Mouse (Mus musculus) common myeloid progenitor, adult 5-6 weeks (primary cell): ENCODE results near the gene Ifi27l2b. TPM values are rescaled to one million over a fixed set of nuclear protein-coding genes. Genes with fewer than 3 reads are reported as not detected.

ENCODE experiments used
- ATAC-seq: replicated peaks from 2 replicates; pipeline ENCODE4 v1.8.0; 2016; ENCODE audit warnings: low read depth, mild to moderate bottlenecking, moderate TSS enrichment, inconsistent platforms; ENCODE audit not compliant: poor library complexity, severe bottlenecking
- total RNA-seq: library from RNA; stranded (forward); fragments of 200-1000, 187-1606 nt; gene quantifications from 2 replicates; pipeline ENCODE4 v1.2.3, GENCODE M21; 2017

Ifi27l2b gene
- total RNA-seq, 1 experiment from 2014 or later = not detected

DNA sequence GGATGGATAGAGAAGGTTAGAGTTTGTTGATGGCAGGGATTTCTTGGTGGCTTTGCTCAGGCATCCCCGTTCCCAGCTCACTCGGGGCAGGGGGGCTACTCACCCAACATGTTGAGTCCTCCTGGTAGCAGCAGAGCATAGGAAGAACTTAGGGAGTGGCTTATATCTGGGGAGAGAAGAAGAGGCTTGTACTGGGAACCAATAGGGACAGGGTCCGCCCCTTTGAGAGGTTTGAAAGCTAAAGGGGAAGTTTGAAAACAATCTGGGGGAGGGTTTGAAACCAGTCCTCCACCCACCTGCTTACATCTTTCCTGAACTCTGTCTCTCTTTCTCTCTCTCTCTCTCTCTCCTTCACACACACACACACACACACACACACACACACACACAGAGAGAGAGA lies 13.5 kb downstream of the Ifi27l2b start, which contains the start of gene Ifi27l2a:
Gene Ifi27l2a, minus strand, starts transcription at position 157 of the 400 bp plus-strand sequence.
- ATAC-seq = peak; percentile 91

- ATAC-seq = 0 out of 2 replicates have a peak, but pooled peaks have one; percentile 23
Measured at GRCm38 (mm10) chr12:103437601-103438000, 19.4 kb downstream of the Ifi27l2b start.

GRCm38 (mm10) chr12:103434861-103435260 lies 22.2 kb downstream of the Ifi27l2b start:
- no peak for ATAC-seq

DNA sequence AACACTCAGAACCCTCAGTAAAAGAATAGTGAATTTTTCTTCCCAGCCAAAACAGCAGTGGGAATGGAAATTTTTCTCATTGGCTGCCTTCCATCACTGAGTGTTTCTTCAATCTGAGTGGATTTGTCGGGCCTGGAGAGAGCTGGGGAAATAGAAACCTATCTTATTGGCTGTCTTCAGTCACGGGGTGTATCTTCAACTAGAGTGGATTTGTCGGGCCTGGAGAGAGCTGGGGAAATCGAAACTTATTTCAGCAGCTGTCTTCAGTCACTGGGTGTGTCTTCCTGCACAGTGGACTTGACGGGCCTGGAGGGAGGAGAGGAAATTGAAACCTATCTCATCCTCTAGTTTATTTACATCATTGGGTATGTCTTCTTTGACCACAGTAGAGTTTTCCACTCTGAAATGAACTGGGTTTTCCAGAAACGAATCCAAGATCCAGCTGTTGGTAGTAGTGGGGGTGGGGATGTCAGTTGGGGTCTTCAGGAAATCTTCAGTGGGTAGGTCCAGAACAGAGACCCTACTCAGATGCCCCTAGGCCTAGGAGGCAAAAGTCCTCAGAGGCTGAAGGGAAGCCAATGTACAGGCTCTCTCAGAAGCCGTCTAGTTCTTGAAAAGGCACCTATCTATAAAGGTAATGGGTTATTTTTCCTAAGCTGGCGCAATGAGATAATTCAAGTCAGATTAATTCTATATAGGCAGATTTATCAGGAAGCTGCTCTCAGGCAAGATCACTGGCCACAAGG lies 22.9 kb downstream of the Ifi27l2b start, which contains the start of gene Ifi27:
Gene Ifi27, plus strand, starts transcription at position 226 of the 746 bp plus-strand sequence.
- peak; percentile 99 for ATAC-seq

DNA sequence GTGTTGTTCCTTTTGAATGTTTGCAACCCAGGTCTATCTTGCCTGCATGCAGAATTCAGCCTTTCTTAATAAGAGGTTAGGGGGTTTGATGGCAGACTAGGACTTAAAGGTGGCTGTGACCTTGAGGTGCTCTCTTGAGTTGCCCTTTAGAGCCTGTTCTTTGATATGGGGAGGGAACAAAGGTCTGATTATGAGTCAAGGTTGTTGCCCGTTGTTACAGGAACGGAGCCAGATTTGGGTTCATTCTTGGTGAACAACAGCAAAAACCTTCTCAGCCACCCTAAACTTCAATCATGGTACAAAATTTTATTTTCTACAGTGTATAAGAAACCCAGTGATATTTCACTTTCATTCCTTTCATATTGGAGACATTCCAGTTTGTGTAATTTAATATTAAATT lies 23.6 kb downstream of the Ifi27l2b start:
- ATAC-seq = no peak

GRCm38 (mm10) chr12:103426710-103427109 lies 30.3 kb downstream of the Ifi27l2b start:
- no peak for ATAC-seq

DNA sequence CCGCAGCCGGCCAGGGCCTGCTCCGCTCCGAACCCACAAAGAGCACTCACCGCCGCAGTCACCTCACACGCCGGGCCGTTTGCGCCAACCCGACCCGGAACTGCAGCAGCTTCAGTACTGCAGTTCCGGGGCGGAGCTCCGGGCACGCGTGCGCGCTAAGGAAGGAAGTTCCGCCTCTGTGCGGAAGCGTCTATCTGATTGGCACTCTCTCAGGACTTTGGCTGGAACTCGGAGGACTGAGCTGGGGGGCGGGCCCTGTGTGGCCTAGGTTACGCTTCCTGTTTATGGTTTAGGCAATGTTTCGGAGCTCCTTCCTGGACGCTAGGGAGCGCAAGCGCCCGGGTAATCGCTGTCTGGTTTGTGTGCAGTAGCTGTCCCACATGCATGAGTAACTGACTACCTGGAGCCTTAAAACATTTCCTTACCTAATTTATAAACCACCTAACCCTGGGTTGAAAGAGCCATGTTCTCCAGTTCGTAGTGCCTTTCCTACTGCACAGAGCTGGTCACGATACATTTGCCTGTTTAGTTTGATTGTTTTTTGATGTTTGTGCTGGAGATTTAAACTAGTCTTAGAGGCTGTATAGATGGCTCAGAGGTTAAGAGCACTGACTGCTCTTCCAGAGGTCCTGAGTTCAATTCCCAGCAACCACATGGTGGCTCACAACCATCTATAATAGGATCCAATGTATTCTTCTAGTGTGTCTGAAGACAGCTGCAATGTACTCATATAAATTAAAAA lies 31.1 kb downstream of the Ifi27l2b start, which contains the start of gene Ddx24:
Gene Ddx24, minus strand, starts transcription at position 102 of the 742 bp plus-strand sequence.
- ATAC-seq = peak; percentile 99

DNA sequence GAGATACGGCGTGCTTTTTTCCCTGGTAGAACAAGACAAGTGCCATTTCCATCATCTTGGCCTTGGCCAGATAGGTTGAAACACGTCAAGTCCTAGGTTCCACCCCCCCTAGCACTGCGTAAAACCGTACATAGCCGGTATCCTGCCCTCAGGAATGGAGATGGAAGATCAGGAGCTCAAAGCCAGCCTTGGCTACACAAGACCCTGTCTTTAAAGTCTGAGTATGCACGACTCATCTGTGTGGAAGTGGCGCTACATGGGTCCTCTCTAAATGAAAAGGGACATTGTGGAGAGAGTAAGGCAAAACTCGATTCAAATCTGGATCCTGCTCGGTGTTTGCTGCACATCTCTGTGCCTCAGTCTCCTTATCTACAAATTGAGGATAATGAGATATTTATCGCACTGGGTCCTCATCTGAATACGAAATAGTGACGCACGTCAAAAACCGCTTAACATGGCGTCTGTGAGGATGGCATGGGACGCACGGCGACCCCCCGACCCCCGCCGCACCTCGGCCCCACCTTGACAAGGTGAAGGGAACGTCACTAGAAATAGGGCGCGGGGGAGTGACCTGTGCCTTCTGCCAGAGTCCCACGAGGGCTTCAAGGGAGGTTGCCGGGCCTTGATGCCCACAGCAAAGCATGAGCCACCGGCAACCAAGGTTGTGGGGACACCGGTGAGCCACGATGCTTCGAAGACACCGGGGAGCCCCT lies 31.9 kb downstream of the Ifi27l2b start:
- no peak for ATAC-seq

DNA sequence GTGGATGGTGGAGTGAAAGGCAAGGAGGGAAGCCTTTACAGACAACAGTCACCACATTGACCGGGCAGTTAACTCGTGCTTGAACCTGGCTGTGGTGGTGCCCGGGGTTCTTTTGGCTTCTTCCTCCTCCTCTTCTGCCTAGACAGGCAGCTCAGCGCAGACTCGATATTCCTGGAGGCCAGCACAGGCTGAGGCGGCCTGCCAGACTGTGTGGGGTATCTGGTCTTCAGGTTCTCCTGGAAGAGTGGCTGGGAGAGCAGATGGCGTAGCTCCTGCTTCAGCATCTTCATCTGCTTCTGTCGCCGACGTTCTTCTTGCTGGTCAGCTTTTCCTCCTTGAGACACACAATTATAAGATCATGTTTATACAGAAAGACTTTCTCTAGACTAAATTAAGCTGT lies 48.9 kb downstream of the Ifi27l2b start:
- ATAC-seq = no peak

DNA sequence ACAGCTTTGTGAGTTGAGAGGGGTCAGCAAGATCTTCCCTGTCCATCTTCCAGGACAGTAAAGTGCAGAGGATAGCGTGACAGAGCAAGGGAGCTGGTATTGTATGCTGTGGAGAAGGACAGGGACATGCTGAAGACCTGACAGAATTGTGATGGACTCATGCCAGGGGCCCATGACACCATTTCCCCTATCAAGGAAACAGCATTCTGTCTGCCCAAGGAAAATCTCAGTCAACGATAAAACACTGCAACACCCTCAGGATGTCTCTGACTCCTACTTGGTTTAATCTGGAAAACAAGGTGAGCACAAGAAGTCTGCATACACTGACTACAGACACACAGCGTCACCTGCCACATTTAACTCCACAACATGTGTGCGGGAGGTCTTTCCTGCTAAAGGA lies 49.3 kb downstream of the Ifi27l2b start, which contains the start of gene 9330161L09Rik:
Gene 9330161L09Rik, minus strand, starts transcription at position 101 of the 400 bp plus-strand sequence.
- no peak for ATAC-seq

- ATAC-seq = no peak
Measured at GRCm38 (mm10) chr12:103404131-103404530, 52.9 kb downstream of the Ifi27l2b start.

Other genes with a start within 250 kb of the Ifi27l2b start
- not detected in 2 replicates for gene Prima1, start 215.1 kb downstream of the Ifi27l2b start, total RNA-seq
- gene Fam181a, start 146.2 kb downstream of the Ifi27l2b start, total RNA-seq = not detected in 2 replicates
- gene Asb2, start 101.2 kb downstream of the Ifi27l2b start, total RNA-seq = not detected in 2 replicates
- gene Otub2, start 68.5 kb downstream of the Ifi27l2b start, total RNA-seq = 3.0 and 4.2 TPM in 2 replicates
- gene 9330161L09Rik, start 49.4 kb downstream of the Ifi27l2b start, total RNA-seq = 2.5 and 3.6 TPM in 2 replicates
- 124 and 139 TPM in 2 replicates for gene Ddx24, start 31.4 kb downstream of the Ifi27l2b start, total RNA-seq
- gene Ifi27, start 23.0 kb downstream of the Ifi27l2b start, total RNA-seq = 32.3 and 56.2 TPM in 2 replicates
- gene Ifi27l2a, start 13.5 kb downstream of the Ifi27l2b start, total RNA-seq = 4.0 and 11.3 TPM in 2 replicates
- gene Ppp4r4, start 75.1 kb upstream of the Ifi27l2b start, total RNA-seq = 0.59 TPM in 1 of 2 replicates, not detected in the other
- gene Serpina10, start 174.2 kb upstream of the Ifi27l2b start, total RNA-seq = not detected in 2 replicates
- not detected in 2 replicates for gene Serpina6, start 200.0 kb upstream of the Ifi27l2b start, total RNA-seq
- gene Serpina16, start 218.9 kb upstream of the Ifi27l2b start, total RNA-seq = not detected in 2 replicates
- gene Serpina1f, start 238.3 kb upstream of the Ifi27l2b start, total RNA-seq = not detected in 2 replicates